ENCODE assay signal across 8 mouse cellular contexts in the genomic region with DNA sequence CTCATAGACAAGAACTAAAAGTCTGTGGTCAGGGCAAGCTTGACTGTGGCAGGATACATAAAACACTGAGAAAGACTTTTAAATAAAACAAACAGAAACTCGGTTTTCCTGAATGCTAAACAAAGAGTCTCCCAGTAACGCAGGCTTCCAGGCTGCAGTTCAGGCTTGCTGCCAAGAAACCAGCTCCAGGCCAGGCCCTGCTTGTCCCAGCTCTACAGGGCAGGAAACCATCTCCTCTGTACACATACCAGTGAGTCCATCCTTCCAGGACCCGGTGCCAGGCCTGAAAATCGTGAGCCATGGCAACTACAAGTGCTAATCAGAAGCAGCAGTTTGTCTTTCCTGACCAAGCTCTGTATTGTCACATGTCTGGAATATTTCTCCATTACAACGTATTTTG. TPM values are rescaled to one million over a fixed set of nuclear protein-coding genes. Genes with fewer than 3 reads are reported as not detected.
DNase-seq lines count a peak whose midpoint lies in the region; ATAC-seq lines count a peak whose summit lies in the region.

No protein-coding gene starts in this region.

- H3K27ac ChIP-seq in embryonic facial prominence, embryonic 12.5 days = peak overlapping the region; percentile 66
- peak overlapping the region; percentile 80 to 81 for H3K27ac ChIP-seq in heart, embryonic 14.5 days (replicated peaks in 1 of 2; ENCODE audit: control insufficient read depth in 1 of 2, insufficient read depth in 1 of 2, low read depth in 2 of 2, low read length in 2 of 2)
- peak overlapping the region; percentile 89 for H3K27ac ChIP-seq in kidney, embryonic 16.5 days (ENCODE audit: low read length)
- H3K27ac ChIP-seq in lung, embryonic 16.5 days (ENCODE audit: low read length) = peak overlapping the region; percentile 96
- H3K27ac ChIP-seq in stomach, embryonic 15.5 days = peak overlapping the region; percentile 98

- no peaks in the 10 kb centered on the region for H3K27me3 ChIP-seq in embryonic facial prominence, embryonic 12.5 days
- H3K27me3 ChIP-seq in heart, embryonic 14.5 days (ENCODE audit: control insufficient read depth, insufficient read depth, low read length) = no peaks in the 10 kb centered on the region
- no peaks in the 10 kb centered on the region for H3K27me3 ChIP-seq in kidney, embryonic 16.5 days (ENCODE audit: insufficient read depth, low read length)
- H3K27me3 ChIP-seq in lung, embryonic 16.5 days (ENCODE audit: control insufficient read depth, insufficient read depth, low read depth, low read length) = no peaks in the 10 kb centered on the region
- no peaks in the 10 kb centered on the region for H3K27me3 ChIP-seq in stomach, embryonic 15.5 days (replicated peaks)

- peaks cover 3% of the 10 kb centered on the region; the same call in 1 of the 2 replicates for H3K4me1 ChIP-seq in embryonic facial prominence, embryonic 12.5 days
- H3K4me1 ChIP-seq in heart, embryonic 14.5 days (ENCODE audit: control insufficient read depth in 2 of 2, insufficient read depth in 2 of 2, low read length in 2 of 2) = peaks cover 2 to 7% of the 10 kb centered on the region in 2 experiments; a peak in 3 of 4 replicates
- H3K4me1 ChIP-seq in kidney, embryonic 16.5 days (ENCODE audit: insufficient read depth, low read length) = peaks cover 5% of the 10 kb centered on the region; the same call in 1 of the 2 replicates
- H3K4me1 ChIP-seq in lung, embryonic 16.5 days (replicated peaks; ENCODE audit: control insufficient read depth, insufficient read depth, low read length) = peaks cover 8% of the 10 kb centered on the region
- H3K4me1 ChIP-seq in stomach, embryonic 15.5 days = peaks cover 20% of the 10 kb centered on the region; the same call in 1 of the 2 replicates

- no peak overlapping the region for H3K9ac ChIP-seq in embryonic facial prominence, embryonic 12.5 days
- H3K9ac ChIP-seq in heart, embryonic 14.5 days (ENCODE audit: low read length) = peak overlapping the region; percentile 55; the same call in 1 of the 2 replicates
- H3K9ac ChIP-seq in kidney, embryonic 16.5 days (replicated peaks; ENCODE audit: low read length) = no peak overlapping the region
- 0 out of 2 replicates have a peak overlapping the region, but pooled peaks have one; percentile 20 for H3K9ac ChIP-seq in lung, embryonic 16.5 days (ENCODE audit: low read length)
- H3K9ac ChIP-seq in stomach, embryonic 15.5 days = no peak overlapping the region

- ATAC-seq in embryonic facial prominence, embryonic 12.5 days (ENCODE audit: insufficient number of reproducible peaks, insufficient read depth, low FRiP score, low TSS enrichment) = no peak
- ATAC-seq in heart, embryonic 14.5 days (ENCODE audit: insufficient number of reproducible peaks, insufficient read depth, low FRiP score, low read depth) = peak; percentile 90; the same call in 1 of the 2 replicates
- ATAC-seq in kidney, embryonic 16.5 days (ENCODE audit: low FRiP score, low TSS enrichment) = peak; percentile 83
- ATAC-seq in lung, embryonic 16.5 days (ENCODE audit: low read depth) = peak; percentile 96
- peak; percentile 81 for ATAC-seq in stomach, embryonic 15.5 days (ENCODE audit: insufficient read depth, low FRiP score, low read depth)

- 11% methylated on average over 5 of the region's 5 CpGs for WGBS in embryonic facial prominence, embryonic 12.5 days
- WGBS in heart, embryonic 14.5 days = 12% methylated on average over 5 of the region's 5 CpGs
- 29% methylated on average over 5 of the region's 5 CpGs for WGBS in kidney, embryonic 16.5 days
- 4% methylated on average over 5 of the region's 5 CpGs for WGBS in lung, embryonic 16.5 days
- 6% methylated on average over 5 of the region's 5 CpGs for WGBS in stomach, embryonic 15.5 days

- H3K36me3 ChIP-seq in embryonic facial prominence, embryonic 12.5 days = no peaks in the 10 kb centered on the region
- no peaks in the 10 kb centered on the region for H3K36me3 ChIP-seq in heart, embryonic 14.5 days (ENCODE audit: control insufficient read depth, insufficient read depth, low read length)
- no peaks in the 10 kb centered on the region for H3K36me3 ChIP-seq in kidney, embryonic 16.5 days (ENCODE audit: insufficient read depth, low read length)
- H3K36me3 ChIP-seq in lung, embryonic 16.5 days (ENCODE audit: control insufficient read depth, insufficient read depth, low read length) = no peaks in the 10 kb centered on the region
- no peaks in the 10 kb centered on the region for H3K36me3 ChIP-seq in stomach, embryonic 15.5 days

- H3K9me3 ChIP-seq in embryonic facial prominence, embryonic 12.5 days = no peaks in the 10 kb centered on the region
- no peaks in the 10 kb centered on the region for H3K9me3 ChIP-seq in heart, embryonic 14.5 days (ENCODE audit: control insufficient read depth, low read length)
- no peaks in the 10 kb centered on the region for H3K9me3 ChIP-seq in kidney, embryonic 16.5 days (ENCODE audit: low read length)
- H3K9me3 ChIP-seq in lung, embryonic 16.5 days (ENCODE audit: control insufficient read depth, low read length) = no peaks in the 10 kb centered on the region
- H3K9me3 ChIP-seq in stomach, embryonic 15.5 days = no peaks in the 10 kb centered on the region

- H3K4me3 ChIP-seq in embryonic facial prominence, embryonic 12.5 days = no peak overlapping the region
- H3K4me3 ChIP-seq in heart, embryonic 14.5 days (ENCODE audit: control insufficient read depth in 1 of 2, insufficient read depth in 1 of 2, low read depth in 1 of 2, low read length in 2 of 2) = no peak overlapping the region
- no peak overlapping the region for H3K4me3 ChIP-seq in kidney, embryonic 16.5 days (ENCODE audit: low read length)
- no peak overlapping the region for H3K4me3 ChIP-seq in lung, embryonic 16.5 days (ENCODE audit: low read length)
- H3K4me3 ChIP-seq in stomach, embryonic 15.5 days (replicated peaks) = no peak overlapping the region

- H3K4me2 ChIP-seq in embryonic facial prominence, embryonic 12.5 days (replicated peaks) = no peak overlapping the region
- H3K4me2 ChIP-seq in heart, embryonic 14.5 days (ENCODE audit: low read length) = peak overlapping the region; percentile 36
- H3K4me2 ChIP-seq in kidney, embryonic 16.5 days (replicated peaks; ENCODE audit: low read depth, low read length) = no peak overlapping the region
- H3K4me2 ChIP-seq in lung, embryonic 16.5 days (ENCODE audit: low read depth, low read length) = peak overlapping the region; percentile 37; the same call in 1 of the 2 replicates
- H3K4me2 ChIP-seq in stomach, embryonic 15.5 days = no peak overlapping the region

- peak; percentile 69 to 74 for DNase-seq in right cerebral cortex, postnatal 10 days (ENCODE audit: low spot score in 2 of 2)
- DNase-seq in right cerebral cortex, adult 18-20 months = no peak
- no peak for DNase-seq in spleen, postnatal 4 days (ENCODE audit: low spot score in 2 of 2)

RNA-seq across cellular contexts. Expression of gene Gm17387, which starts 12.7 kb away (rescaled TPM):
- polyA plus RNA-seq in embryonic facial prominence, embryonic 12.5 days (2016; fragmentation: Nextera tagmentation; extraction: Ambion mirVana) = not detected in 2 replicates
- not detected in 2 replicates for polyA plus RNA-seq in heart, embryonic 14.5 days (2014; fragmentation: Nextera tagmentation; extraction: Ambion mirVana)
- polyA plus RNA-seq in kidney, embryonic 16.5 days (2015; fragmentation: Nextera tagmentation; extraction: Ambion mirVana) = not detected in 2 replicates
- polyA plus RNA-seq in lung, embryonic 16.5 days (2015; fragmentation: Nextera tagmentation; extraction: Ambion mirVana) = not detected in 2 replicates
- not detected in 2 replicates for polyA plus RNA-seq in stomach, embryonic 15.5 days (2015; fragmentation: Nextera tagmentation; extraction: Ambion mirVana)

RNA-seq across cellular contexts. Expression of gene B4galnt4, which starts 19.2 kb away (rescaled TPM):
- polyA plus RNA-seq in embryonic facial prominence, embryonic 12.5 days (2016; fragmentation: Nextera tagmentation; extraction: Ambion mirVana) = 35.2 and 39.2 TPM in 2 replicates
- 0.27 and 0.66 TPM in 2 replicates for polyA plus RNA-seq in heart, embryonic 14.5 days (2014; fragmentation: Nextera tagmentation; extraction: Ambion mirVana)
- polyA plus RNA-seq in kidney, embryonic 16.5 days (2015; fragmentation: Nextera tagmentation; extraction: Ambion mirVana) = 13.2 and 13.9 TPM in 2 replicates
- polyA plus RNA-seq in lung, embryonic 16.5 days (2015; fragmentation: Nextera tagmentation; extraction: Ambion mirVana) = 3.2 and 3.8 TPM in 2 replicates
- 7.0 and 9.2 TPM in 2 replicates for polyA plus RNA-seq in stomach, embryonic 15.5 days (2015; fragmentation: Nextera tagmentation; extraction: Ambion mirVana)

RNA-seq across cellular contexts. Expression of gene Ifitm6, which starts 23.9 kb away (rescaled TPM):
- polyA plus RNA-seq in embryonic facial prominence, embryonic 12.5 days (2016; fragmentation: Nextera tagmentation; extraction: Ambion mirVana) = 0.43 TPM in 1 of 2 replicates, not detected in the other
- polyA plus RNA-seq in heart, embryonic 14.5 days (2014; fragmentation: Nextera tagmentation; extraction: Ambion mirVana) = 0.43 and 0.97 TPM in 2 replicates
- 0.94 and 1.5 TPM in 2 replicates for polyA plus RNA-seq in kidney, embryonic 16.5 days (2015; fragmentation: Nextera tagmentation; extraction: Ambion mirVana)
- 1.5 and 1.8 TPM in 2 replicates for polyA plus RNA-seq in lung, embryonic 16.5 days (2015; fragmentation: Nextera tagmentation; extraction: Ambion mirVana)
- polyA plus RNA-seq in stomach, embryonic 15.5 days (2015; fragmentation: Nextera tagmentation; extraction: Ambion mirVana) = 7.6 and 8.1 TPM in 2 replicates

RNA-seq across cellular contexts. Expression of gene Ifitm3, which starts 31.1 kb away (rescaled TPM):
- polyA plus RNA-seq in embryonic facial prominence, embryonic 12.5 days (2016; fragmentation: Nextera tagmentation; extraction: Ambion mirVana) = 48.0 and 52.4 TPM in 2 replicates
- polyA plus RNA-seq in heart, embryonic 14.5 days (2014; fragmentation: Nextera tagmentation; extraction: Ambion mirVana) = 89.6 and 105 TPM in 2 replicates
- polyA plus RNA-seq in kidney, embryonic 16.5 days (2015; fragmentation: Nextera tagmentation; extraction: Ambion mirVana) = 210 and 234 TPM in 2 replicates
- 262 and 316 TPM in 2 replicates for polyA plus RNA-seq in lung, embryonic 16.5 days (2015; fragmentation: Nextera tagmentation; extraction: Ambion mirVana)
- 368 and 413 TPM in 2 replicates for polyA plus RNA-seq in stomach, embryonic 15.5 days (2015; fragmentation: Nextera tagmentation; extraction: Ambion mirVana)

RNA-seq across cellular contexts. Expression of gene Pkp3, which starts 36.4 kb away (rescaled TPM):
- 13.3 and 16.2 TPM in 2 replicates for polyA plus RNA-seq in embryonic facial prominence, embryonic 12.5 days (2016; fragmentation: Nextera tagmentation; extraction: Ambion mirVana)
- 0.23 TPM in 1 of 2 replicates, not detected in the other for polyA plus RNA-seq in heart, embryonic 14.5 days (2014; fragmentation: Nextera tagmentation; extraction: Ambion mirVana)
- 9.2 and 10.5 TPM in 2 replicates for polyA plus RNA-seq in kidney, embryonic 16.5 days (2015; fragmentation: Nextera tagmentation; extraction: Ambion mirVana)
- 16.6 and 18.5 TPM in 2 replicates for polyA plus RNA-seq in lung, embryonic 16.5 days (2015; fragmentation: Nextera tagmentation; extraction: Ambion mirVana)
- polyA plus RNA-seq in stomach, embryonic 15.5 days (2015; fragmentation: Nextera tagmentation; extraction: Ambion mirVana) = 38.4 and 47.2 TPM in 2 replicates

Comparison
In these comparisons a context has a peak if more than half of its experiments do, and no peak if none do; other contexts are left out.
1. DNase-seq: peak in right cerebral cortex, postnatal 10 days (2 of 2); none in right cerebral cortex, adult 18-20 months (single experiment) and spleen, postnatal 4 days (0 of 2).
2. H3K4me2 ChIP-seq: peak in heart, embryonic 14.5 days (single experiment) and lung, embryonic 16.5 days (single experiment); none in embryonic facial prominence, embryonic 12.5 days (single experiment), kidney, embryonic 16.5 days (single experiment) and stomach, embryonic 15.5 days (single experiment).
3. H3K9ac ChIP-seq: peak in heart, embryonic 14.5 days (single experiment) and lung, embryonic 16.5 days (single experiment); none in embryonic facial prominence, embryonic 12.5 days (single experiment), kidney, embryonic 16.5 days (single experiment) and stomach, embryonic 15.5 days (single experiment).
4. Peak in every context shown above with its lines, with median percentiles within 50 percentile points of each other: H3K27ac ChIP-seq.